Mouse (Mus musculus) megakaryocyte, embryonic 14.5 days (primary cell): Measurements from ENCODE around the gene Ms4a4d.

Source experiments
- FLI1 ChIP-seq: IDR thresholded peaks from 2 replicates; pipeline ENCODE4 v1.6.1; 2012; ENCODE audit warnings: low read length, inconsistent platforms, mixed read lengths
- GATA1 ChIP-seq: IDR thresholded peaks from 3 replicates; pipeline ENCODE4 v1.6.1; 2012; ENCODE audit warnings: mixed read lengths, low read length, inconsistent platforms, borderline replicate concordance

- TF ChIP-seq GATA1 = no peak
- TF ChIP-seq FLI1 = no peak
Measured at GRCm38 (mm10) chr19:11533888-11534445, 2.6 kb upstream of the Ms4a4d start.
